Mouse (Mus musculus) CH12.LX (cell line): ENCODE results near the gene Zfp819. TPM values are rescaled to one million over a fixed set of nuclear protein-coding genes. Genes with fewer than 3 reads are reported as not detected.

Experiments used
- DNase-seq: peaks from one replicate; pipeline ENCODE4 v3.0.0-alpha.2; 2013; ENCODE audit errors: extremely low read depth
- H3K27ac ChIP-seq: 2 replicates; pipeline ENCODE4 v1.5.1; 2012; ENCODE audit warnings: low read depth, mild to moderate bottlenecking, control low read depth, moderate library complexity; ENCODE audit not compliant: insufficient read depth
- H3K27me3 ChIP-seq: replicated peaks from 2 replicates; pipeline ENCODE3; 2012; ENCODE audit warnings: inconsistent platforms
- H3K36me3 ChIP-seq, 2 experiments: replicated peaks in 1 of 2; 2 replicates each; pipeline versions ENCODE3 to v1.6.1; 2012; ENCODE audit warnings: inconsistent platforms in 1 of 2, low read length in 1 of 2, mild to moderate bottlenecking in 1 of 2, mixed read lengths in 1 of 2, moderate library complexity in 1 of 2; ENCODE audit not compliant: control insufficient read depth in 1 of 2, insufficient read depth in 1 of 2
- H3K4me1 ChIP-seq, 2 experiments: 2 replicates each; pipeline ENCODE4 v1.6.1; 2012; ENCODE audit warnings: inconsistent platforms in 1 of 2, moderate library complexity in 1 of 2; ENCODE audit not compliant: insufficient read depth in 2 of 2, control insufficient read depth in 1 of 2
- H3K4me2 ChIP-seq: 2 replicates; pipeline ENCODE4 v1.6.1; 2012; ENCODE audit warnings: low read depth, mild to moderate bottlenecking, control low read depth; ENCODE audit not compliant: poor library complexity, insufficient read depth, severe bottlenecking
- H3K4me3 ChIP-seq, 3 experiments: fragments of 150-350 bp in 1 of 3; sonication (generic) in 1 of 3; replicated peaks in 1 of 3; 2 replicates each; pipeline versions ENCODE3 to v1.5.1; 2011 to 2012; ENCODE audit warnings: low read depth in 2 of 3, low read length in 2 of 3, mild to moderate bottlenecking in 2 of 3, moderate library complexity in 2 of 3, control low read depth in 1 of 3, improper control_type of control experiment in 1 of 3, inconsistent platforms in 1 of 3, mixed read lengths in 1 of 3; ENCODE audit not compliant: poor library complexity in 1 of 3
- H3K79me2 ChIP-seq: replicated peaks from 2 replicates; pipeline ENCODE4 v1.6.1; 2012; ENCODE audit warnings: mild to moderate bottlenecking, moderate library complexity; ENCODE audit not compliant: control insufficient read depth, poor library complexity, insufficient read depth, severe bottlenecking; ENCODE audit errors: extremely low read depth
- H3K9ac ChIP-seq: 2 replicates; pipeline ENCODE4 v1.6.1; 2012; ENCODE audit warnings: low read depth, mild to moderate bottlenecking, control low read depth, moderate library complexity; ENCODE audit not compliant: insufficient read depth
- H3K9me3 ChIP-seq: replicated peaks from 2 replicates; pipeline ENCODE3; 2012; ENCODE audit warnings: low read length, inconsistent platforms, mixed read lengths
- CHD1 ChIP-seq: IDR thresholded peaks from 2 replicates; pipeline ENCODE4 v1.6.1; 2012; ENCODE audit warnings: low read depth, low read length, improper control_type of control experiment, inconsistent platforms
- CHD2 ChIP-seq: IDR thresholded peaks from 2 replicates; pipeline ENCODE4 v1.6.1; 2011; ENCODE audit warnings: low read length, improper control_type of control experiment
- E2F4 ChIP-seq: IDR thresholded peaks from 2 replicates; pipeline ENCODE4 v1.6.1; 2011; ENCODE audit warnings: low read depth, low read length, improper control_type of control experiment; ENCODE audit not compliant: insufficient replicate concordance
- EP300 ChIP-seq: IDR thresholded peaks from 2 replicates; pipeline ENCODE4 v1.6.1; 2011; ENCODE audit warnings: low read length, improper control_type of control experiment
- ETS1 ChIP-seq: conservative IDR thresholded peaks from 2 replicates; pipeline ENCODE4 v1.6.1; 2012; ENCODE audit warnings: low read depth, mild to moderate bottlenecking, inconsistent platforms, low read length, improper control_type of control experiment, moderate library complexity
- GABPA ChIP-seq: IDR thresholded peaks from 2 replicates; pipeline ENCODE4 v1.6.1; 2012; ENCODE audit warnings: low read depth, low read length, improper control_type of control experiment, inconsistent platforms; ENCODE audit not compliant: insufficient replicate concordance
- HCFC1 ChIP-seq: IDR thresholded peaks from 2 replicates; pipeline ENCODE4 v1.6.1; 2012; ENCODE audit warnings: low read depth, mild to moderate bottlenecking, inconsistent platforms, low read length, improper control_type of control experiment
- JUN ChIP-seq: IDR thresholded peaks from 2 replicates; pipeline ENCODE4 v1.6.1; 2011; ENCODE audit warnings: low read depth, mild to moderate bottlenecking, low read length, improper control_type of control experiment, moderate library complexity; ENCODE audit not compliant: insufficient read depth
- JUND ChIP-seq: conservative IDR thresholded peaks from 2 replicates; pipeline ENCODE4 v1.6.1; 2011; ENCODE audit warnings: low read depth, low read length, improper control_type of control experiment
- MAX ChIP-seq: IDR thresholded peaks from 2 replicates; pipeline ENCODE4 v1.6.1; 2011; ENCODE audit warnings: low read length, improper control_type of control experiment
- MXI1 ChIP-seq: IDR thresholded peaks from 2 replicates; pipeline ENCODE4 v1.6.1; 2011; ENCODE audit warnings: mild to moderate bottlenecking, low read depth, low read length, improper control_type of control experiment
- MYC ChIP-seq: IDR thresholded peaks from 2 replicates; pipeline ENCODE4 v1.6.1; 2011; ENCODE audit warnings: low read depth, mild to moderate bottlenecking, improper control_type of control experiment, low read length
- NRF1 ChIP-seq: IDR thresholded peaks from 2 replicates; pipeline ENCODE4 v1.6.1; 2014; ENCODE audit warnings: low read depth, mild to moderate bottlenecking, inconsistent platforms, low read length, improper control_type of control experiment, moderate library complexity
- POLR2A ChIP-seq: IDR thresholded peaks from 2 replicates; pipeline ENCODE4 v1.6.1; 2011; ENCODE audit warnings: low read depth, mild to moderate bottlenecking, improper control_type of control experiment, low read length
- POLR2AphosphoS2 ChIP-seq: IDR thresholded peaks from 2 replicates; pipeline ENCODE4 v1.6.1; 2011; ENCODE audit warnings: low read depth, low read length, improper control_type of control experiment
- RCOR1 ChIP-seq: conservative IDR thresholded peaks from 2 replicates; pipeline ENCODE4 v1.6.1; 2012; ENCODE audit warnings: low read depth, mild to moderate bottlenecking, inconsistent platforms, low read length, improper control_type of control experiment
- SMC3 ChIP-seq: IDR thresholded peaks from 2 replicates; pipeline ENCODE4 v1.6.1; 2011; ENCODE audit warnings: low read depth, low read length, improper control_type of control experiment
- TBP ChIP-seq: conservative IDR thresholded peaks from 2 replicates; pipeline ENCODE4 v1.6.1; 2011; ENCODE audit warnings: low read depth, low read length, improper control_type of control experiment
- TCF12 ChIP-seq: IDR thresholded peaks from 2 replicates; pipeline ENCODE4 v1.6.1; 2014; ENCODE audit warnings: low read depth, mild to moderate bottlenecking, inconsistent platforms, low read length, improper control_type of control experiment
- UBTF ChIP-seq: IDR thresholded peaks from 2 replicates; pipeline ENCODE4 v1.6.1; 2012; ENCODE audit warnings: low read depth, mild to moderate bottlenecking, inconsistent platforms, low read length, improper control_type of control experiment, moderate library complexity
- ZC3H11A ChIP-seq: IDR thresholded peaks from 2 replicates; pipeline ENCODE4 v1.6.1; 2012; ENCODE audit warnings: low read depth, mild to moderate bottlenecking, inconsistent platforms, low read length, improper control_type of control experiment
- ZMIZ1 ChIP-seq: IDR thresholded peaks from 2 replicates; pipeline ENCODE4 v1.6.1; 2012; ENCODE audit warnings: low read depth, mild to moderate bottlenecking, inconsistent platforms, low read length, improper control_type of control experiment
- ZNF384 ChIP-seq: IDR thresholded peaks from 2 replicates; pipeline ENCODE4 v1.6.1; 2012; ENCODE audit warnings: low read depth, low read length, improper control_type of control experiment, inconsistent platforms
- dilution Hi-C: fragments of 300-500 bp; cut with MboI; formaldehyde crosslinking; loops from 2 replicates; pipeline ENCODE4 v1.14.3; 2020; ENCODE audit warnings: low sequenced_read_pairs; ENCODE audit not compliant: extremely low pct_unique_long_range_greater_than_20kb, extremely low pct_ligation_motif_present
- in situ Hi-C: fragments of 300-500 bp; cut with MboI; formaldehyde crosslinking; loops from 3 replicates; pipeline ENCODE4 v1.14.3; 2019; ENCODE audit warnings: low sequenced_read_pairs, low pct_ligation_motif_present, low pct_unique_long_range_greater_than_20kb, mixed read lengths
- polyA plus RNA-seq: library from polyadenylated mRNA; unstranded; fragments of >175 nt; gene quantifications from 2 replicates; pipeline ENCODE4 v1.2.1, GENCODE M21; 2012; ENCODE audit warnings: low read depth; ENCODE audit not compliant: insufficient read length
- total RNA-seq, 2 experiments: library from RNA; depleted of rRNA; stranded (reverse); fragments of 300-350 nt in 1 of 2; fragments of >200 nt in 1 of 2; gene quantifications; 2 replicates each; pipeline ENCODE4 v1.2.3; 2012 to 2014

The Zfp819 gene
- total and polyA plus RNA-seq, 3 experiments: not detected

DNA sequence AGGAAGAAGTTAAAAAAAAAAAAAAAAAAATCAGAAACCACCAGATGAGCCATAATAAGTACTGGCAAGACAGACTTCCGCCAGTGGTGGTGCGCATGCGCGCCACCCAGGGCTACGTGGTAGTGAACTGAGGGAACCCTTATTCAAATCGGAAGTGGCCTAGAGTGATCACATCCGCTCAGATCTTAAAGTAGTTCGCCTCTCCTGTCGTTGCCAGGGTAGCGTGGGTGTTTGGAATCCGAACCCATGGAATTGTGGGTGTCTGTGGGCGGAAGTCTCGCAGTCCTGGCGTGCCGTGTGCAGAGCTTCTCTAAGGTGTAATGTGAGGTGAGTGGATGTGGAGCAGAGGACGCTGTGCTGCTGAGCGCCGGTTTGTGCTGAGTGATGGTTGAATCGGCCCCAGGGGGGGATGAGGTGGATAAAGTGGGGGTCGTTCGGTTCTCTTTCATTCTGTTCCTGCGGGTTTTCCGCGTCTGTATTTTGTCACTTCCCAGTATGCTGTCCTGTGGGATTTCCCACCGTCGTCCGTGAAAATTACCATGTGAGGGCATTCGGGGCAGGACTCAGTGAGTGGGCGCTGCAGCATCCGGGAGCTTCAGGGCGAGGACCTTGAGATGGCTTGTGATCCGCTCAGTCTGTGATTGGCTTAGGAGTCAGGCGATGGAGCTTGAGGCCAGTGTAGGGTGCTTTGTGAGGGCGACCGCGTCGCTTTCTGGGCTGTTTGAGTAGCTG lies 27.4 kb upstream of the Zfp819 start, which contains the start of gene Zfp719 (continued):
- TF ChIP-seq HCFC1 (peak; percentile 87), NRF1 (peak; percentile 93), ZMIZ1 (no peak), CHD2 (0 out of 2 replicates have a peak, but pooled peaks have one; percentile 34), E2F4 (no peak), ZNF384 (peak; percentile 97), UBTF (no peak), ETS1 (peak; percentile 40; the same call in 1 of the 2 replicates), POLR2A (peak; percentile 79), POLR2AphosphoS2 (peak; percentile 63; the same call in 1 of the 2 replicates), SMC3 (no peak), MXI1 (peak; percentile 90), GABPA (no peak), JUN (no peak), MAX (peak; percentile 53; the same call in 1 of the 2 replicates), CHD1 (no peak)

DNA sequence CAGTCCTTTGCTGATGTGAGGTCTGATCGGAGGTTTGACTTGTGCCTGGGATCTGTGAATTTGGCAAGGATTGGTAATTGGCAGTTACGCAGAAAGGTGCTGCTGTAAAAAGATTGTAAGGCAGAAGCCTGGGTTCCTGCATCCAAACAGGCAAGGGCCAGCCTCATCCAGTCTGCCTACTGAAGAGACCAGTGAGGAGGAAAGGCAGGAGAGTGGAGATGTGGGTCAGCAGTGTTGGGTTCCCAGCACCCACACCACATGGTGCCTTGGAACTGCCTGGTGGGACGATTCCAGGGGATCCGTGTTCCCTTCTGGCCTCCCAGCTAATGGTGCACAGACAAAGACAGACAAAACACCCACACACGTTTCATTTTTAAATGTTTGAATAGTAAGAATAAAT lies 26.4 kb upstream of the Zfp819 start:
- H3K4me3 ChIP-seq: peak overlapping the region; percentile 16 to 79 (median 65)
- peak overlapping the region; percentile 61 for H3K9ac ChIP-seq
- no peak for TF ChIP-seq MYC
- no peak for TF ChIP-seq ZMIZ1
- TF ChIP-seq ZC3H11A: no peak
- no peak for TF ChIP-seq UBTF
- TF ChIP-seq TCF12: no peak
- TF ChIP-seq NRF1: no peak
- no peak for TF ChIP-seq RCOR1
- TF ChIP-seq EP300: no peak
- TF ChIP-seq JUN: no peak
- TF ChIP-seq JUND: no peak
- no peak for TF ChIP-seq SMC3
- no peak for TF ChIP-seq ETS1
- TF ChIP-seq TBP: no peak

More for the DNA sequence above, 26.4 kb upstream of the Zfp819 start:
- Histone ChIP-seq H3K27me3 (no peaks in the 10 kb centered on the region), H3K36me3 (peaks cover 12 to 29% of the 10 kb centered on the region in 2 experiments), H3K27ac (no peak overlapping the region), H3K9me3 (no peaks in the 10 kb centered on the region), H3K4me1 (peaks cover 7 to 18% of the 10 kb centered on the region in 2 experiments), H3K79me2 (peaks cover 17% of the 10 kb centered on the region), H3K4me2 (peak overlapping the region; percentile 76; the same call in 1 of the 2 replicates)
- DNase-seq: no peak
- dilution Hi-C loops: no loop called here
- in situ Hi-C loops: no loop called here
